Mouse (Mus musculus): ENCODE measurements at regions not wholly inside any gene's neighbourhood (a gene's known extent, or its start where the extent isn't known, plus 50 kb on each side); places are given as distances from the start of the nearest gene placed in this dataset.

DNA sequence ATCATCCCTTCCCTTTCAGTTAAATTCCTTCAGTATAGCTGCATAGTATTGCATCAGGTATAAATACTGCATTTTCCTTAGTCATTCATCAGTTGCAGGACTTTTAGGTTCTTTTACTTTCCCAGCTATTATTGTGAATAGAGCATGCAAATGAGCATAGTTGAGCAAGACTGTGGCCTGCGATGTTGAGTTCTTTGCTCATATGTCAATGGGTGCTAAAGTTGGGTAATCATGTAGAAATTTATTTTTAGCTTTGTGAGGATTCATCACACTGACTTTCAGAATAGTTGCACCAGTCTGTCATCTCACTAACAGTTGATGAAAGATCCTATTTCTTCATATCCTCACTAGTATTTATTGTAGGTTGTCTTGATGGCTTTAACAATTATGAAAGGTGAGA is 380.3 kb upstream of the Arrdc3 start:
- DNase-seq (ENCODE audit: low spot score in 2 of 2): no peak

DNA sequence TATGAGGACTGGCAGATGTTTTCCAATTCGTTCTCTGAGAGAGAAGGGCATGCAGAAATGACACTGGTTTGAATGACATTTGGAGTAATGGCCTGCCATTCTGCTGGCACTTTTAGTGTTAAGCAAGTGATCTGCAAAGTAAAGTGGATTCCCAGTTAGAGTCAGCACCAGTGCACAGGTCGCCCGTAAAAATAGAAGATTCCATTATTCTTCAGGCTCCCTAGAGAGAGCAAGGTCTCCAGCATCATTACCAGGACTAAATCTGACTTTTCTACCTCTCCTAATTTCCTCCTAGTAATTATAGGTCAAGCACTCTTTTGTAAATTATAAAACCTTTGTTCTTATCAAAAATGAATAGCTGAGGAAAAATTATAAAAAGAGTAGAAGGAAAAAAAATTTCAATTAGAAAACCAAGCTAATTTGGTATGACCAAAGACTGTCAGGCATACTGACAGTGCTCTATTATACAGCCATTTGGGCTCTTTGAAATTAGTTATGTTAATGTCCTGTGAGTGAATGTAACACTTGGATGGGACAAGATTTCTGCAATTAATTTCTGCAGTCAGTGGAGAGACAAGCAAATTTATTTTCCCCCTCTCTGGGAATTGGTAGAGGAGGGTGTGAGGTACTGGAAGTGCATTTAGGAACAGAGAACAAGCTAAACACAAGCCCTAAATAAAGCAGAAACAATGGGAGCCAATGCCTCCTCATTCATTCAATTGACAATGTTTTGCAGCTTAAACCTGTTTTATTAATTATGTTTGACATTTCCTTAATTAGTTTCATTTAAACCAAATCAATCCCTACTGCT is 368.8 kb upstream of the Arrdc3 start:
- DNase-seq (ENCODE audit: low spot score in 2 of 2): no peak

DNA sequence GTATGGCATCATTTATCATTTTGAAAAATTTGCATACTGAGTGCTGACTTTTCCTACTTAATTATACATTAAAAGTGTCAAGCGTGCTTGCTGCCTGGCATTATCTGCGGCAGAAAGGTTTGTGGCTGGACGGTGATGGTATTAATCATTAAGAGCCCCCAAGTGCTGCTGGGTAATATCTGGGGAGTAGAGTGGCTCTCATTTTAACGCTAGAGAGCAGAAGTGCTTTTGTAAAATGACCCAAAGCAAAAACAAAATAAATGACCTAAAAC is 368.3 kb upstream of the Arrdc3 start:
- DNase-seq (ENCODE audit: low spot score in 2 of 2): no peak

DNA sequence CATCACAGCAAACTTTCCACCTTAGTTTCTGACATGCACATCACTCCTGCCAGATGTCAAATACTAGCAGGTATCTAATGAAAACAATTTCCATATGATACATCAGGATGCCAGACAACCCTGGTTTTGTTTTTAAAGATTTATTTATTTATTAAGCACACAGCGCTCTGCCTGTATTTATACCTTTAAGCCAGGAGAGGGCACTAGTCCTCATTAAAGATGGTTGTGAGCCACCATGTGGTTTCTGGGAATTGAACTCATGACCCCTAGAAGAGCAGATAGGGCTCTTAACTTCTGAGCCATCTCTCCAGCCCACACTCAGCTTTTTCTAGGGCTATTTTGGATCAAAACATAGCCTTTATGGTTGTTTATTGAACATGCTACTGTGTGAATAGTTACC is 364.3 kb upstream of the Arrdc3 start:
- DNase-seq (ENCODE audit: low spot score in 2 of 2): no peak

DNA sequence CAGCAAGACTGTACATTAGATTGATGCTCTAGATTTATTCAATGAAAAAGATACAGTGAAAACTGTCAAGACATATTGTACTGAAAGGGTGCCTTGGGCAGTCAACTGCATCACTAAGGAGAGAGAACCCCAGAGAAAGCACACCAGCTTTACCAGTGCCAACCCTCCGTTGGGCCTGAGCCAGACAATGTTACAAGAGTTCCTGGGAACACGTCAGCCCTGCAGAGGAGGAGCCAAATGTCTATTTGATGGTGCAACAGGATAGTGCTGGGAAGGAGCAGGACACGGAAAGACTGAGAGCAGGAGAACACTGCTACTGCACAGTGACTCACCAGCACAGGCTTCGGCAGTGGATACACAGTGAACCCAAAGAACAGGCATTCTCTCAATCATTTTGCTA is 363.4 kb upstream of the Arrdc3 start:
- peak in 1 of 2 experiments; percentile 11 for DNase-seq (ENCODE audit: low spot score in 2 of 2)

DNA sequence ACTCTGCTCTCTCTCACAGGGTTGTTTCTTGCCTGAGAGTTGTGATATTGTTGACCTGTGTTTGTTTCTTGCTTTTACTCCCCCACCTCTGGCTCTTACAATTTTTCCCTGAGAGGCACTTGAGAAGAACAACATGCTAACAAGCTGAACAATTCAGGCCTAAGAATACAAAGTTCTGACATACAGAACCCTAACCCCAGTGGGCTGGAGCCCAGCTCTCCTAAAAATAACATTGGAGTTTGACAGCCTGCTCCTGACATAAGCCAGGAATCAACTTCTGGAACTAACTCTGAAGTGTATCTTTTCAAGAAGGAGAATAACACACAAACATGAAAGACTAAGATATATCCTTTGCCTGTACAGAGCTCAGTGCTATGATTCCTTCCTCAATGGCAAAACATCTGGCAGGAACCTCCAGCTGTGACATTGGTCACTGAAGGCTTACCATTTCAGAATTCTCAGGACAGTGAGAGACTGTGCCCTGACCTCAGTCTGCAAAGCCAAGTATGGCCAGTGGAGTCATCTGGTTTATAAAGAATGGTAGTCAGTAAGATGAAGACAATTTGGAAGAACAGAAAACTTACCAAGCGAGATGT is 347.3 kb upstream of the Arrdc3 start:
- no peak for DNase-seq (ENCODE audit: low spot score in 2 of 2)

DNA sequence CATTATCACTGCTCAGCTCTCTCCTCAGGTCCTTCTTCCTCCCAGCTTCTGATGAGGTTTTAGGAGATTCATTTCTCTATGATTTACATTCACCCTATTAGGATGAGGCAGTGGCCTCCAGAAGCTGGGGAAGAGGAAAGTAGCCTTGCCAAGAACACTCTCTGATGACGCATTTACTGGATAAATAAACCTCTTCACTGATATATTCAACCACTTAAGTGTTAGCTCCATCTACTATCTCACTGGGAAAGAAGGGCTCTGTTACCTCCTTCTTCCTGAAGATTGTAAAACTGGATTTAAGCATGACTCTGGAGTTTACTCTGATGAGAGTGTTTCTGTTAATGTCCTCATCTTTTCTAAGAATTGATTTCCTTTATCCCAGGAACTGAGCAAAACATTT is 338.2 kb upstream of the Arrdc3 start:
- no peak for DNase-seq (ENCODE audit: low spot score in 2 of 2)

DNA sequence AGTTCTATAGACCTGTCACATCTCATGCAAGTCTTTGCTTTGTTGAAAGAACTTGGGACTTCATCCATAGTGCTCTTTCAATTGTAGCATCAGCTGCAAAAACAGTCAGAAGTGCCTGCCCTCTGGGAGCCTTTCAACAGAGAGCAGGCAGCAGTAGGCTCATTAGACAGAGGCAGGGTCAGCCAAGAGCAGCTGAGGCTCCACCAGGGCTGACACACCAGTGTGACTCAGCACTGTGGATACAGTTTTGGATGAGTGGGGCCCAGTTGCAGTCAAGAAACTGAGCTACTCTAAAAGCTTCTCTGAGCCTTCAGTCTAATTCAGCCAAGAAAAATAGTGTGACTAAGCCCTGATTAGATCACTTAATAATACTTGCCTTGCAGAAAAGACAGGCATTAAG is 326.0 kb upstream of the Arrdc3 start:
- DNase-seq (ENCODE audit: low spot score in 2 of 2): no peak
